Mouse (Mus musculus) heart, postnatal 0 days (tissue): ENCODE results near the gene Rtl5. TPM values are rescaled to one million over a fixed set of nuclear protein-coding genes. Genes with fewer than 3 reads are reported as not detected.

Experiments
- ATAC-seq: fragments of 200-750 bp; cut with Nextera tagmentation; 2 replicates; pipeline ENCODE4 v1.8.0; 2017; ENCODE audit warnings: low read depth, moderate number of reproducible peaks, moderate library complexity; ENCODE audit not compliant: insufficient read depth
- DNase-seq: peaks from one replicate; pipeline ENCODE4 v3.0.0-alpha.2; 2016; ENCODE audit warnings: low spot score
- H3K27ac ChIP-seq: fragments of 300-500 bp; sonication (generic); 2 replicates; pipeline ENCODE4 v1.5.1; 2014; ENCODE audit warnings: low read depth, mild to moderate bottlenecking
- H3K27me3 ChIP-seq: fragments of 300-500 bp; sonication (generic); 2 replicates; pipeline ENCODE4 v1.6.1; 2014; ENCODE audit warnings: low read length, mixed read lengths; ENCODE audit not compliant: control insufficient read depth, insufficient read depth
- H3K36me3 ChIP-seq: fragments of 300-500 bp; sonication (generic); replicated peaks from 2 replicates; pipeline ENCODE4 v1.6.1; 2014; ENCODE audit warnings: low read length, mixed read lengths; ENCODE audit not compliant: control insufficient read depth, insufficient read depth
- H3K4me1 ChIP-seq: fragments of 300-500 bp; sonication (generic); 2 replicates; pipeline ENCODE4 v1.6.1; 2014; ENCODE audit warnings: antibody characterized with exemption; ENCODE audit not compliant: control insufficient read depth, insufficient read depth
- H3K4me2 ChIP-seq: fragments of 300-500 bp; sonication (generic); 2 replicates; pipeline ENCODE4 v1.6.1; 2014; ENCODE audit warnings: low read depth, mild to moderate bottlenecking, low read length, moderate library complexity
- H3K4me3 ChIP-seq: fragments of 300-500 bp; sonication (generic); 2 replicates; pipeline ENCODE4 v1.5.1; 2014; ENCODE audit warnings: low read depth, low read length
- H3K9ac ChIP-seq: fragments of 300-500 bp; sonication (generic); replicated peaks from 2 replicates; pipeline ENCODE4 v1.6.1; 2014; ENCODE audit warnings: low read depth, low read length, mixed read lengths
- H3K9me3 ChIP-seq: fragments of 300-500 bp; sonication (generic); replicated peaks from 2 replicates; pipeline ENCODE4 v1.6.1; 2016; ENCODE audit warnings: low read length; ENCODE audit not compliant: control insufficient read depth
- CTCF ChIP-seq: IDR thresholded peaks from 2 replicates; pipeline ENCODE4 v1.5.1; 2016; ENCODE audit warnings: antibody characterized with exemption, control low read depth, low read depth
- EP300 ChIP-seq: IDR thresholded peaks from 2 replicates; pipeline ENCODE4 v1.6.1; 2016; ENCODE audit warnings: antibody characterized with exemption, low read depth
- WGBS: fragments of 180-500 bp; shearing (Covaris S2); extraction: QIAGEN DNeasy Blood & Tissue Kit; methylation state at CpG from one replicate; pipeline ENCODE4 v1.1.7; 2014; 5-methylcytosine and 5-hydroxymethylcytosine counted together
- polyA plus RNA-seq: library from polyadenylated mRNA; unstranded; fragments of >200 nt; fragmentation: Nextera tagmentation; extraction: Ambion mirVana; gene quantifications from 2 replicates; pipeline ENCODE4 v1.2.1, GENCODE M21; 2015
- total RNA-seq: library from RNA; depleted of rRNA; stranded (reverse); fragments of >200 nt; gene quantifications from 2 replicates; pipeline ENCODE4 v1.2.3, GENCODE M21; 2014; ENCODE audit warnings: low replicate concordance

The Rtl5 gene
- total and polyA plus RNA-seq, 2 experiments from 2014 or later, result 0.04 to 0.59 TPM

- no peak for ATAC-seq
- H3K9me3 ChIP-seq, result no peaks in the 10 kb centered on the region
- H3K4me1 ChIP-seq, result no peaks in the 10 kb centered on the region
- H3K36me3 ChIP-seq, result no peaks in the 10 kb centered on the region
- TF ChIP-seq CTCF, result no peak
- TF ChIP-seq EP300, result no peak
- no peak for DNase-seq
- H3K4me3 ChIP-seq, result no peak overlapping the region
- H3K4me2 ChIP-seq, result no peak overlapping the region
- WGBS, result 36% methylated on average over 4 of the region's 4 CpGs
- H3K27ac ChIP-seq, result no peak overlapping the region
- H3K27me3 ChIP-seq, result no peaks in the 10 kb centered on the region
- H3K9ac ChIP-seq, result no peak overlapping the region
These were observed 5.8 kb downstream of the Rtl5 start for GRCm38 (mm10) chrX:102065213-102065775.

DNA sequence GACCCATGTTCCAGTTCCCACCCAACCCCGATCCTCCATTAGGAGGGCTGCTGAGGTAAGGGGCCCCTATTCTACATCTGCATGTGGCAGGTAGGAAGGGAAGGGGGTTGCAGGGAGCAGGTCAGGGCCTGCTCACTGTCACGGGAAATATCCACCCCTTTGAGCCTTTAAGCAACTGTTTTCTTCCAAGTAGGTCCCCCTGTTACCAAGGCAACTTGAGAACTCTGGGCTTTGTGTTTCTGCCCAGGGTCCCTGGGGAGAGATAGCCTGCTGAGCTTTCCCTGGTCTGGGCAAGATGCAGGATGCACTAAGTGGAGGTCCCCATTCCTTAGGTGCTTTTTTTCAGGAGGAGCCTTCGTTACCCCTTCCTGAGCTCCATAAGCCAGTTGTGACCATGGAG, 7.0 kb downstream of the Rtl5 start:
- no peak overlapping the region for H3K27ac ChIP-seq
- H3K4me3 ChIP-seq, result no peak overlapping the region
- no peak overlapping the region for H3K4me2 ChIP-seq
- H3K9me3 ChIP-seq, result no peaks in the 10 kb centered on the region
- no peaks in the 10 kb centered on the region for H3K27me3 ChIP-seq
- DNase-seq (no peak), ATAC-seq (no peak)
- no peak overlapping the region for H3K9ac ChIP-seq
- TF ChIP-seq CTCF (no peak), EP300 (no peak)
- H3K4me1 ChIP-seq, result no peaks in the 10 kb centered on the region
- H3K36me3 ChIP-seq, result no peaks in the 10 kb centered on the region
- 63% methylated on average over 3 of the region's 3 CpGs for WGBS

DNA sequence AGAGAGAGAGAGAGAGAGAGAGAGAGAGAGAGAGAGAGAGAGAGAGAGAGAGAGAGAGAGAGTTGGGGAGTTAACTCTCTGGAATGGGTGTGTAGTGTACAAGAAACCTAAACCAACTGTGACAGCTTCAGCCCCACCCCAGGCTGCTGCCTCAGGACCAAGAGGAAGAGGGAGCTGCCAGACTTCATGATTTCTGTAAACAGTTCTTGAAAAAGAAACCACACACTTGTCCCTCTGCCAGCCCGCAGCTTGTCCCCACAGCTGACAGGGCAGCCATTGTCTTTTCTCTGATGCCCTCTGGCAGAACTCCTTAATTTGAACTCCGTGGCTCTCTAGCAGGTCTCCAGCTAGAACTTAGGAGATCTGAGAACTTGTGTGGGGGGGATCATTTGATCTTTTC, 10.2 kb downstream of the Rtl5 start:
- Histone ChIP-seq H3K9ac (no peak overlapping the region), H3K4me2 (no peak overlapping the region), H3K4me3 (no peak overlapping the region), H3K36me3 (no peaks in the 10 kb centered on the region), H3K4me1 (no peaks in the 10 kb centered on the region), H3K27ac (no peak overlapping the region; the same call in 1 of the 2 replicates), H3K27me3 (no peaks in the 10 kb centered on the region), H3K9me3 (no peaks in the 10 kb centered on the region)
- DNase-seq (no peak), ATAC-seq (no peak)
- WGBS, result 23% methylated on average over 2 of the region's 2 CpGs
- no peak for TF ChIP-seq CTCF

DNA sequence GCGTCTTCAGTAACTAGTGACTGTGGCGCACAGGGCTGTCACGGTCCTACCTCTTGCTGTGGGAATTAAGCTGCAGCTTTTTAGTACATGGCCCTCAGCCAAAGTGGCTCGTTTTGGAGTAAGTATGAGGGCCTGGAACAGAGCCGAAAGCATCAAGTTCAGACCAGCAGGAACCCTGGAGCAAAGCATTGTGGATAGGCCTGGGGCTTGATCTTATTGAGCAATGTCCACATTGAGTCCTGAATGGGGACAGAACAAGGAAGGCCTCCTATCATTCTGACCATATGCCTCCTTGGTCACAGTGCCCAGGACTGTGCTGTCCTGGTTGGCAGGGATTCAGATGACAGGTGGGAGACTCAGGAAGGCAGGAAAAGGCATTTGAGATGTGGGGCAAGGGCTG, 10.9 kb downstream of the Rtl5 start:
- Histone ChIP-seq H3K27me3 (no peaks in the 10 kb centered on the region), H3K9me3 (no peaks in the 10 kb centered on the region), H3K4me1 (no peaks in the 10 kb centered on the region), H3K9ac (no peak overlapping the region), H3K4me3 (no peak overlapping the region), H3K27ac (peak overlapping the region; percentile 7; the same call in 1 of the 2 replicates), H3K36me3 (no peaks in the 10 kb centered on the region), H3K4me2 (no peak overlapping the region)
- ATAC-seq (peak; percentile 36; the same call in 1 of the 2 replicates), DNase-seq (no peak)
- WGBS, result 49% methylated on average over 5 of the region's 5 CpGs
- TF ChIP-seq EP300, result no peak
- no peak for TF ChIP-seq CTCF

GRCm38 (mm10) chrX:102059437-102059836, 11.7 kb downstream of the Rtl5 start:
- no peak overlapping the region for H3K4me2 ChIP-seq
- ATAC-seq (no peak), DNase-seq (no peak)
- H3K9ac ChIP-seq, result no peak overlapping the region
- WGBS, result 65% methylated on average over 9 of the region's 9 CpGs
- H3K36me3 ChIP-seq, result no peaks in the 10 kb centered on the region
- H3K9me3 ChIP-seq, result no peaks in the 10 kb centered on the region
- H3K27ac ChIP-seq, result no peak overlapping the region
- no peak overlapping the region for H3K4me3 ChIP-seq
- no peaks in the 10 kb centered on the region for H3K27me3 ChIP-seq
- no peaks in the 10 kb centered on the region for H3K4me1 ChIP-seq
- peak; percentile 43 for TF ChIP-seq CTCF
- TF ChIP-seq EP300, result no peak

GRCm38 (mm10) chrX:102054009-102054408, 17.1 kb downstream of the Rtl5 start:
- no peaks in the 10 kb centered on the region for H3K36me3 ChIP-seq
- WGBS, result 79% methylated on average over 4 of the region's 4 CpGs
- H3K9me3 ChIP-seq, result no peaks in the 10 kb centered on the region
- no peaks in the 10 kb centered on the region for H3K27me3 ChIP-seq
- H3K4me1 ChIP-seq, result no peaks in the 10 kb centered on the region
- H3K4me3 ChIP-seq, result no peak overlapping the region
- ATAC-seq (no peak), DNase-seq (no peak)
- no peak overlapping the region for H3K9ac ChIP-seq
- TF ChIP-seq EP300 (no peak), CTCF (no peak)
- no peak overlapping the region for H3K4me2 ChIP-seq
- no peak overlapping the region for H3K27ac ChIP-seq
